Mouse (Mus musculus) retina, embryonic 14.5 days (tissue): ENCODE measurements around the gene Zbtb12.
A peak's percentile ranks its signal among the peaks of the same experiment; 100 is the strongest.

Experiments
- DNase-seq: peaks from one replicate; pipeline ENCODE4 v3.0.0-alpha.2; 2015; ENCODE audit warnings: low spot score

Gene Zbtb12

GRCm38 (mm10) chr17:34902895-34903294 is 23.6 kb downstream of the Zbtb12 start:
- DNase-seq: no peak

GRCm38 (mm10) chr17:34910982-34911381 is 31.7 kb downstream of the Zbtb12 start:
- DNase-seq: no peak

GRCm38 (mm10) chr17:34911945-34912351 is 32.7 kb downstream of the Zbtb12 start:
- peak; percentile 83 for DNase-seq

- DNase-seq: no peak
Observed at GRCm38 (mm10) chr17:34913930-34914665, 34.8 kb downstream of the Zbtb12 start, which contains the start of gene Slc44a4. Gene Slc44a4 (plus strand): TSS chr17:34914466.

- peak; percentile 47 for DNase-seq
Observed at GRCm38 (mm10) chr17:34915410-34915831, 36.1 kb downstream of the Zbtb12 start.

- no peak for DNase-seq
Observed at GRCm38 (mm10) chr17:34916316-34916715, 37.0 kb downstream of the Zbtb12 start.

- no peak for DNase-seq
Observed at GRCm38 (mm10) chr17:34917188-34917587, 37.9 kb downstream of the Zbtb12 start.

- DNase-seq: peak; percentile 31
Observed at GRCm38 (mm10) chr17:34922939-34923338, 43.7 kb downstream of the Zbtb12 start.

- no peak for DNase-seq
Observed at GRCm38 (mm10) chr17:34924258-34924657, 45.0 kb downstream of the Zbtb12 start.

- DNase-seq: no peak
Observed at GRCm38 (mm10) chr17:34927306-34928019, 48.2 kb downstream of the Zbtb12 start.

- no peak for DNase-seq
Observed at GRCm38 (mm10) chr17:34928841-34929240, 49.6 kb downstream of the Zbtb12 start.

- DNase-seq: peak; percentile 99
Observed at GRCm38 (mm10) chr17:34931061-34931734, 51.9 kb downstream of the Zbtb12 start, which contains the start of gene Neu1. Gene Neu1 (plus strand): TSS chr17:34931253.

- peak; percentile 37 for DNase-seq
Observed at GRCm38 (mm10) chr17:34931735-34932098, 52.4 kb downstream of the Zbtb12 start.

GRCm38 (mm10) chr17:34932287-34932686 is 53.0 kb downstream of the Zbtb12 start:
- DNase-seq: no peak

GRCm38 (mm10) chr17:34934031-34934430 is 54.7 kb downstream of the Zbtb12 start:
- DNase-seq: no peak

GRCm38 (mm10) chr17:34934830-34935229 is 55.5 kb downstream of the Zbtb12 start:
- DNase-seq: no peak

GRCm38 (mm10) chr17:34937960-34938505 is 58.8 kb downstream of the Zbtb12 start:
- DNase-seq: no peak

- DNase-seq: no peak
Observed at GRCm38 (mm10) chr17:34941344-34942041, 62.2 kb downstream of the Zbtb12 start.

GRCm38 (mm10) chr17:34943128-34943815 is 64.0 kb downstream of the Zbtb12 start:
- DNase-seq: no peak

GRCm38 (mm10) chr17:34944362-34944761 is 65.1 kb downstream of the Zbtb12 start:
- DNase-seq: no peak
